10 mouse cellular contexts compared by ENCODE assay signal in the genomic region with DNA sequence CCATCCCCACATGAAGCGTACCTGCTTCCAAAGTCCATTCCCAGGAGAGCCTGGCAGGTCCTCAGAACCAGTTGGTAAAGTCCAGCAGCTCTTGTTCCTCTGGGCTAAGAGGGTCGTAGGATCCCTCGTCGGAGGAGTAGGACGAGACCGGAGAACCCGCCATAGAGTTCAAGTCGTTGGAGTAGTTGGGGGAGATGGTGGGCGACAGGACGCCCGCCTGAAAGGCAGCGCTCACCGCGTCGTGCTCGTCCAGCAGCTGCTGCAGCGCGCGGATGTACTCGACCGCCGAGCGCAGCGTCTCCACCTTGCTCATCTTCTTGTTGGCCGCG. TPM values are rescaled to one million over a fixed set of nuclear protein-coding genes. Genes with fewer than 3 reads are reported as not detected.
DNase-seq lines count a peak whose midpoint lies in the region; ATAC-seq and TF ChIP-seq lines count a peak whose summit lies in the region.
"Had no signal": no experiment of that assay in that cellular context is flagged by ENCODE, and none has a peak within 500 bp of the region (broad histone marks: within the 10 kb centered on the region; RNA-seq: fewer than 3 reads in every experiment).

No protein-coding gene starts in this region.

- H3K27me3 ChIP-seq in forebrain, embryonic 10.5 days (ENCODE audit: poor library complexity, severe bottlenecking): peaks cover 98% of the 10 kb centered on the region
- H3K27me3 ChIP-seq in intestine, embryonic 14.5 days (replicated peaks; ENCODE audit: control insufficient read depth, insufficient read depth, low read length): peaks cover 96% of the 10 kb centered on the region
- H3K27me3 ChIP-seq in midbrain, postnatal 0 days (ENCODE audit: insufficient read depth, low read length): no peaks in the 10 kb centered on the region

- under 1% methylated on average over 26 of the region's 26 CpGs for WGBS in forebrain, embryonic 10.5 days
- WGBS in intestine, embryonic 14.5 days: 0% methylated on average over 26 of the region's 26 CpGs
- under 1% methylated on average over 26 of the region's 26 CpGs for WGBS in midbrain, postnatal 0 days

- no peak for TF ChIP-seq CTCF in left cerebral cortex, adult 2 months (IDR thresholded peaks at IDR 0.05)
- no peak for TF ChIP-seq CTCF in midbrain, postnatal 0 days (IDR thresholded peaks at IDR 0.05)

- H3K27ac ChIP-seq in left cerebral cortex, adult 2 months: peak overlapping the region; percentile 92
- H3K27ac ChIP-seq in forebrain, embryonic 10.5 days: peak overlapping the region; percentile 91
- peak overlapping the region; percentile 41; the same call in 1 of the 2 replicates for H3K27ac ChIP-seq in intestine, embryonic 14.5 days (ENCODE audit: low read depth)
- H3K27ac ChIP-seq in midbrain, postnatal 0 days (ENCODE audit: low read depth, low read length): peak overlapping the region; percentile 69

- H3K4me1 ChIP-seq in forebrain, embryonic 10.5 days: peaks cover 82% of the 10 kb centered on the region
- H3K4me1 ChIP-seq in intestine, embryonic 14.5 days (replicated peaks; ENCODE audit: control insufficient read depth, insufficient read depth, low read length): peaks cover 9% of the 10 kb centered on the region; the same call in 1 of the 2 replicates
- no peaks in the 10 kb centered on the region; the same call in 1 of the 2 replicates for H3K4me1 ChIP-seq in midbrain, postnatal 0 days (ENCODE audit: insufficient read depth, low read length)

- DNase-seq in left cerebral cortex, adult 2 months (ENCODE audit: extremely low spot score in 1 of 2, low spot score in 2 of 2): no peak
- no peak for DNase-seq in left cerebral cortex, adult 11 months (ENCODE audit: low spot score)
- no peak for DNase-seq in forebrain, embryonic 10.5 days (ENCODE audit: extremely low spot score, low spot score)
- DNase-seq in intestine, embryonic 14.5 days (ENCODE audit: low spot score): peak; percentile 75
- no peak for DNase-seq in midbrain, postnatal 0 days (ENCODE audit: low spot score)
- no peak for DNase-seq in B cell, adult 2 months
- no peak for DNase-seq in gastrocnemius, postnatal 14 days
- DNase-seq in thymus, postnatal 4 days: no peak

- intact Hi-C loops in left cerebral cortex, adult 2 months (cut with DNase I): loop anchor here (5.0 kb wide), 1 partner anchor 280 kb away; no protein-coding TSS in a partner anchor
- intact Hi-C loops in gastrocnemius, postnatal 14 days (cut with DNase I; ENCODE audit: low total_unique reads): no loop called here

- peak overlapping the region; percentile 64 for H3K4me3 ChIP-seq in left cerebral cortex, adult 2 months
- peak overlapping the region; percentile 80 for H3K4me3 ChIP-seq in forebrain, embryonic 10.5 days
- H3K4me3 ChIP-seq in intestine, embryonic 14.5 days (ENCODE audit: low read depth, low read length): peak overlapping the region; percentile 56
- H3K4me3 ChIP-seq in midbrain, postnatal 0 days (ENCODE audit: low read depth, low read length): peak overlapping the region; percentile 76

- H3K9ac ChIP-seq in intestine, embryonic 14.5 days (ENCODE audit: low read length): peak overlapping the region; percentile 28
- H3K9ac ChIP-seq in midbrain, postnatal 0 days (replicated peaks; ENCODE audit: low read length, poor library complexity, severe bottlenecking): peak overlapping the region; percentile 73

- no peak for ATAC-seq in intestine, embryonic 14.5 days (replicated peaks; ENCODE audit: low FRiP score, low TSS enrichment, low read depth)
- no peak for ATAC-seq in midbrain, postnatal 0 days (ENCODE audit: low FRiP score)

- no peaks in the 10 kb centered on the region for H3K9me3 ChIP-seq in forebrain, embryonic 10.5 days
- H3K9me3 ChIP-seq in intestine, embryonic 14.5 days (ENCODE audit: control insufficient read depth, low read length): peaks cover 4% of the 10 kb centered on the region; the same call in 1 of the 2 replicates
- H3K9me3 ChIP-seq in midbrain, postnatal 0 days (ENCODE audit: low read length): no peaks in the 10 kb centered on the region

- no peaks in the 10 kb centered on the region for H3K36me3 ChIP-seq in forebrain, embryonic 10.5 days (replicated peaks)
- no peaks in the 10 kb centered on the region for H3K36me3 ChIP-seq in intestine, embryonic 14.5 days (ENCODE audit: control insufficient read depth, insufficient read depth, low read length)
- H3K36me3 ChIP-seq in midbrain, postnatal 0 days (ENCODE audit: insufficient read depth, low read length): no peaks in the 10 kb centered on the region

- H3K4me2 ChIP-seq in intestine, embryonic 14.5 days (ENCODE audit: low read length): peak overlapping the region; percentile 91
- H3K4me2 ChIP-seq in midbrain, postnatal 0 days (ENCODE audit: low read depth, low read length, poor library complexity, severe bottlenecking): peak overlapping the region; percentile 93

RNA-seq across cellular contexts. Expression of a gene that starts 1.2 kb away (rescaled TPM):
- total RNA-seq in left cerebral cortex, adult 2 months (2021): 1 to 10 TPM; 6.1 to 6.2 TPM
- polyA plus RNA-seq in forebrain, embryonic 10.5 days (2016; fragmentation: Nextera tagmentation; extraction: Ambion mirVana): 15.6 and 17.3 TPM in 2 replicates
- polyA plus RNA-seq in intestine, embryonic 14.5 days (2014; fragmentation: Nextera tagmentation; extraction: Ambion mirVana): 18.9 and 20.1 TPM in 2 replicates
- 9.2 and 16.3 TPM in 2 replicates for total RNA-seq in midbrain, postnatal 0 days (2014; rRNA removed)
- polyA plus RNA-seq in midbrain, postnatal 0 days (2015; fragmentation: Nextera tagmentation; extraction: Ambion mirVana): 2.5 and 2.8 TPM in 2 replicates
- not detected for total RNA-seq in gastrocnemius, postnatal 14 days (2021)
- total RNA-seq: liver, adult 2 months had no signal
- polyA plus RNA-seq: liver, adult 2 months had no signal

RNA-seq across cellular contexts. Expression of a gene that starts 29.3 kb away (rescaled TPM):
- under 1 TPM in 1 of 2 experiments, not detected in 1; 0.23 TPM for total RNA-seq in left cerebral cortex, adult 2 months (2021)
- polyA plus RNA-seq in forebrain, embryonic 10.5 days (2016; fragmentation: Nextera tagmentation; extraction: Ambion mirVana): not detected in 2 replicates
- polyA plus RNA-seq in intestine, embryonic 14.5 days (2014; fragmentation: Nextera tagmentation; extraction: Ambion mirVana): 0.87 TPM in 1 of 2 replicates, not detected in the other
- total RNA-seq in midbrain, postnatal 0 days (2014; rRNA removed): not detected in 2 replicates
- polyA plus RNA-seq in midbrain, postnatal 0 days (2015; fragmentation: Nextera tagmentation; extraction: Ambion mirVana): 0.09 and 0.18 TPM in 2 replicates
- total RNA-seq in gastrocnemius, postnatal 14 days (2021): not detected
- polyA plus RNA-seq: small intestine, adult 2 months had no signal

Comparison
In these comparisons a context has a peak if more than half of its experiments do, and no peak if none do; other contexts are left out.
1. H3K27ac ChIP-seq: peak in every context shown above with its lines; median percentile 92 in left cerebral cortex, adult 2 months; 91 in forebrain, embryonic 10.5 days; 69 in midbrain, postnatal 0 days; 41 in intestine, embryonic 14.5 days.
2. RNA of a gene that starts 1.2 kb away (total RNA-seq): 9.2 to 16.3 TPM in midbrain, postnatal 0 days and 6.1 to 6.2 TPM in left cerebral cortex, adult 2 months; not detected in gastrocnemius, postnatal 14 days; every median in the first group is over 4 times any median in the second.
3. Peak in every context shown above with its lines, with median percentiles within 50 percentile points of each other: H3K4me3 ChIP-seq.